Mouse (Mus musculus): Measurements from ENCODE around the gene Ncln. TPM values are rescaled to one million over a fixed set of nuclear protein-coding genes. Genes with fewer than 3 reads are reported as not detected.

The Ncln gene
- total RNA-seq, 2 experiments from 2014 or later, result 8.7 to 37.7 TPM

GRCm38 (mm10) chr10:81494260-81495041, 1.7 kb downstream of the Ncln start:
- no peak for ATAC-seq (replicated peaks; ENCODE audit: low FRiP score, poor library complexity, severe bottlenecking)

GRCm38 (mm10) chr10:81493601-81494220, 2.5 kb downstream of the Ncln start:
- no peak for ATAC-seq (replicated peaks; ENCODE audit: low FRiP score, poor library complexity, severe bottlenecking)

- no peak for ATAC-seq (replicated peaks; ENCODE audit: low FRiP score, poor library complexity, severe bottlenecking)
These were observed 3.5 kb downstream of the Ncln start for GRCm38 (mm10) chr10:81492606-81493240.

- ATAC-seq (replicated peaks; ENCODE audit: low FRiP score, poor library complexity, severe bottlenecking), result no peak
These were observed 5.2 kb downstream of the Ncln start for GRCm38 (mm10) chr10:81491018-81491417.

GRCm38 (mm10) chr10:81489941-81490340, 6.3 kb downstream of the Ncln start:
- ATAC-seq (replicated peaks; ENCODE audit: low FRiP score, poor library complexity, severe bottlenecking), result no peak

GRCm38 (mm10) chr10:81488081-81488480, 8.1 kb downstream of the Ncln start:
- ATAC-seq (replicated peaks; ENCODE audit: low FRiP score, poor library complexity, severe bottlenecking), result no peak

- ATAC-seq (replicated peaks; ENCODE audit: low FRiP score, poor library complexity, severe bottlenecking), result no peak
These were observed 9.7 kb downstream of the Ncln start for GRCm38 (mm10) chr10:81486496-81486895.

- ATAC-seq (replicated peaks; ENCODE audit: low FRiP score, poor library complexity, severe bottlenecking), result no peak
These were observed 10.6 kb downstream of the Ncln start for GRCm38 (mm10) chr10:81485479-81486018.

- ATAC-seq (replicated peaks; ENCODE audit: low FRiP score, poor library complexity, severe bottlenecking), result no peak
These were observed 11.1 kb downstream of the Ncln start for GRCm38 (mm10) chr10:81485060-81485449.

- no peak for ATAC-seq (replicated peaks; ENCODE audit: low FRiP score, poor library complexity, severe bottlenecking)
These were observed 11.6 kb downstream of the Ncln start for GRCm38 (mm10) chr10:81484441-81485059.

GRCm38 (mm10) chr10:81483983-81484382, 12.2 kb downstream of the Ncln start:
- no peak for ATAC-seq (replicated peaks; ENCODE audit: low FRiP score, poor library complexity, severe bottlenecking)

GRCm38 (mm10) chr10:81482533-81482889, 13.7 kb downstream of the Ncln start, which contains the start of gene Celf5:
Celf5 (minus strand) TSS chr10:81482709.
- peak; percentile 53 for ATAC-seq (replicated peaks; ENCODE audit: low FRiP score, poor library complexity, severe bottlenecking)

- peak; percentile 8; the same call in 1 of the 2 replicates for ATAC-seq (replicated peaks; ENCODE audit: low FRiP score, poor library complexity, severe bottlenecking)
These were observed 14.3 kb downstream of the Ncln start for GRCm38 (mm10) chr10:81481605-81482532.

GRCm38 (mm10) chr10:81474461-81474860, 21.7 kb downstream of the Ncln start:
- ATAC-seq (replicated peaks; ENCODE audit: low FRiP score, poor library complexity, severe bottlenecking), result no peak

GRCm38 (mm10) chr10:81473003-81473451, 23.2 kb downstream of the Ncln start:
- no peak for ATAC-seq (replicated peaks; ENCODE audit: low FRiP score, poor library complexity, severe bottlenecking)

- no peak for ATAC-seq (replicated peaks; ENCODE audit: low FRiP score, poor library complexity, severe bottlenecking)
These were observed 23.7 kb downstream of the Ncln start for GRCm38 (mm10) chr10:81472403-81473002.

- ATAC-seq (replicated peaks; ENCODE audit: low FRiP score, poor library complexity, severe bottlenecking), result no peak
These were observed 25.7 kb downstream of the Ncln start for GRCm38 (mm10) chr10:81470454-81470853.

GRCm38 (mm10) chr10:81469253-81469652, 26.9 kb downstream of the Ncln start:
- ATAC-seq (replicated peaks; ENCODE audit: low FRiP score, poor library complexity, severe bottlenecking), result no peak

All from erythroid progenitor cell, adult 5-6 weeks (primary cell).